Mouse (Mus musculus) lung, postnatal 0 days (tissue): ENCODE measurements at regions not wholly inside any gene's neighbourhood (a gene's known extent, or its start where the extent isn't known, plus 50 kb on each side); places are given as distances from the start of the nearest gene placed in this dataset.
A peak's percentile ranks its signal among the peaks of the same experiment; 100 is the strongest.

Source experiments
- CTCF ChIP-seq: IDR thresholded peaks from 2 replicates; pipeline ENCODE4 v1.5.1; 2016; ENCODE audit warnings: antibody characterized with exemption, mild to moderate bottlenecking
- EP300 ChIP-seq: IDR thresholded peaks from 2 replicates; pipeline ENCODE4 v1.6.1; 2016; ENCODE audit warnings: antibody characterized with exemption, mild to moderate bottlenecking, control low read depth

DNA sequence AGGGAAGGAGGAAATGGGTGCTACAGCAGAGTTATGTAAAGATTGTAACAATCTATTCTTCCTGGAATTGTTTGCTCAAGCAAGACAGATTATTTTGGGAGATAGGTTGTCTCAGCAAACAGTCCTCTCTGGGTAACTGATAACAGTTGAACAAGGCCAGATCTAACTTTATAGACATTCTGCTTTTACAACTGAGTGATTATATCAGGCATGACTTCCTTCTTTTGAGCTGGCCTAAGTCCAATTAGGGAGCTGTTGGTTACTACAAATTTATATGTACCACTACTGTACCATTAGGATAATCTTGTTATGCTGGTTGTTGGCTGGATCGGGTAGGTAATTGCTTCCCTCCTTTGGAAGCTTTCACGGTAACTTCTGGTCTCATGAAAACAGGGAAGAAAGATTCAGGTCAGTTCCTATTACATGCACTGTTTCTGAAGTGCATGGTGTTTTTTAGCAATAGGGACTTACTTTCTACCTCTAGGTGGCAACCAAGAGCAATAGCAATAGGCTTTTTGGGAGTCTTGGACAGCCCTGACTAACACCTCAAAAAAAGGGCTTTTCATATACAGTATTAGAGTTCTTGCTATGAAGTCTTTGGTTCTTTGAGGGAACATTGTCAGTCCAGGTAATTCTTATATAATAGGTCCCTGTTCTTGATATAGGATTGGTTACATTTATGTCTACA is 363.9 kb upstream of the Slc5a7 start:
- TF ChIP-seq CTCF (peak; percentile 36), EP300 (no peak)
